Mouse (Mus musculus): Measurements from ENCODE around the gene Esyt2. TPM values are rescaled to one million over a fixed set of nuclear protein-coding genes. Genes with fewer than 3 reads are reported as not detected.
"Not testable (repeated sequence)": the region's sequence is repeated elsewhere in the genome, so short reads cannot be mapped to it uniquely, and the experiment has no call there.

Gene Esyt2
- 10 to 100 TPM; 26.7 to 32.3 (median 29.1) TPM for total RNA-seq (2022)

DNA sequence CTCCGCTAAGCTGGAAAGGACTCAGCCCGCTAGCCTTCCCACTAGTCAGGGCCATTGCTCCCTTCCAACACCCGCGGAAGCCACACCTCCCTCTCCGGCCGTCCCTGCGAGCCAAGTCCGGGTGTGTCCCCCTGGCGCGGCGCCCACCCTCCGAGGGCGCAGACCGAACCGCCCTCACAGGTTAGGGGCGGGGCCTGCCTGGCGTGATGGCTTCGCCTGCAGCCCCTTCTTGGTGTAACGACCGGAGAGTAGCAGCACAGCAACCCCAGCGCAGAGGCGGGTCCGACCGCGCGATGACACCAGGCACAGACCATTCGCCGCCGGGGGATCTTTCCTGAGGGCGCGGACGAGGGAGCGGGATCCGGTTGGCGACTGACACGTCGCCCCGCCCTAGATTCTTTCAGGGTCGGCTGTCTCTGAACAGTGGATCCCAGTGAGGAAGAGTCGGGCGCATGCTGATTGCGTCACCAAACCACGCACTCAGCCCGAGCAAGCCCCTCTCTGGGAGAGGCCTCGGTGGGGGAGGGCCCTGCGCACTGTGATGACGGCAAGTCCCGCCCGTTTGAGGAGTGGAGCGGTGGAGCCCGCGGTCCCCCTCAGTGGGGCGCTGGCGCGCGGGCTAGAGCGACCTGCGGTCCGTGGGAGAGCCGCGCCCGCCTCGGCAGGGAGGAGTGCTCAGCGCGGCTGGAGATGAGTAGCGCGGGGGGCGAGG is at the start of gene Esyt2:
Gene Esyt2, plus strand, starts transcription at position 544 of the 712 bp plus-strand sequence.
- DNase-seq (ENCODE audit: low spot score in 2 of 2), result peak; percentile 99

DNA sequence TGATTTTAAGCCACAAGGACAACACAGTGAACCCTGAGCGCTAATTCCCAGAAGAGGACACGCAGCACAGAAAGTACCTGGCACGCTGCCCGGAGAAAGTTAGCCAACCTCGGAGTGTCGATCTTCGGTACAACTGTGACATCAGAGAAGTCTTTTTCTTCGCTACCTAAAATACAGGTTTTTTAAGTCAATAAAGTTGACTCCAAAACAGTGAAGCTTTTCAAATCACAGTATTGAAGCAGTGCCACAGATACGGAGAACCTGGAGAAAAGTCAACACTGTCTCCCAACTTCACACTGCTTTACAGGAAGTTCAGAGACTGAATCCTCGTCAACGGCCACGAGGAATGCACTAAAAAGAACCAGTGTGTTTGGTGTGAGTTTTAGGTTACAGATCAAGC is 49.4 kb upstream of the Esyt2 start:
- DNase-seq (ENCODE audit: low spot score in 2 of 2), result peak; percentile 79 to 91

DNA sequence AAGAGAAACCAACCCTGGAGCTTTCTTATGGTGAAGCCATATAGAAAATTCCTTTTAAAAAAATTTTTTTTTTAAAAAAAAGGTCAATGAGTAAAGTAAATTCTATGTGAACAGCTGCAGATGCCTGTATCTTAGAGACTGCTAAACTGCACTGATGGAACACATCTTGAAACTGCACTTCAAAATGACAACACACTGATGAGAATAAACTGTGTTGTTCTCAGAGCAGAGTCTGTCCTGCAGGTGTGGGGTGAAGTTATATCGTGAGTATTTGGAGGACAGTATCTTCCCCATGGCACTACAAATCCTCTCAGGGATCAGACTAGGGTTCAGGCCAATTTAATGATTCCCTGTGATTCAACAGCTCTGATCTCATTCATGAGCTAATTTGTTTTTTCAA is 48.9 kb upstream of the Esyt2 start:
- no peak for DNase-seq (ENCODE audit: low spot score in 2 of 2)

DNA sequence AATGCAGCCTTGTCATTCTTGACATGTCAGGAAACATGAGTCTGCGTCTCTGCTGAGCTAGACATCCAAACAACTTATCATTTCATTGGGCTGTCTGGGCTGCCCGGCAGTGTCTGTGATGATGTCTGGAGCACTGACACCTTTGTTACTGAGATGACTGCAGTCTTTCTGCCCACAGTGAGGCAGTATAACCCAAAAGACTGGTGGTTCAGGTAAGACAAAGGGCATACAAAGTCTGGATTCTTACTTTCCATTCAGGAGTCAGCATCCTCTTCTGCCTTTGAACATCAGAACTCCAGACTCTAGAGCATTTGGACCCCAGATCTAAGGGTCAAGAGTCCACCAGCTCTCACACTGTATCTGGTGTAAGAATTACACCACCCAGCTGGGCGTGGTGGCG is 45.6 kb upstream of the Esyt2 start:
- DNase-seq (ENCODE audit: low spot score in 2 of 2), result no peak

DNA sequence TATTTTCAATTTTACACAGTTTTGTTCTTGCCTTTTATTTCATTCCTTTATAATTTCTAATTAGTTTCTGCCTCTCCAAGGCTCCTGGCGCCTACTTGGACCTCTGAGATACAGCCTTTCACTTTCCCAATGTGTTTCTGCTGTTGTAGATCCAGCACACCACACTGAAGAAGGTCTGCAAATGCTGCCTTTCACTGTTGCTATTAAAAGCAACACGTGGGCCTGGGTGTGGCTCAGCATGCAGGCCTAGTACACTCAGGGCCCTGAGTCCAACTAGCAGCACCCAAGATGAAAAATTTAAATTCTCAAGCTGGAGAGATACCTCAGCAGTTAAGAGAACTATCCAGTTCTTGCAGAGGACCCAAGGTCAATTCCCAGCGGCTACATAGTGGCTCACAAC is 44.3 kb upstream of the Esyt2 start:
- DNase-seq (ENCODE audit: low spot score in 2 of 2), result peak; percentile 12 to 23

DNA sequence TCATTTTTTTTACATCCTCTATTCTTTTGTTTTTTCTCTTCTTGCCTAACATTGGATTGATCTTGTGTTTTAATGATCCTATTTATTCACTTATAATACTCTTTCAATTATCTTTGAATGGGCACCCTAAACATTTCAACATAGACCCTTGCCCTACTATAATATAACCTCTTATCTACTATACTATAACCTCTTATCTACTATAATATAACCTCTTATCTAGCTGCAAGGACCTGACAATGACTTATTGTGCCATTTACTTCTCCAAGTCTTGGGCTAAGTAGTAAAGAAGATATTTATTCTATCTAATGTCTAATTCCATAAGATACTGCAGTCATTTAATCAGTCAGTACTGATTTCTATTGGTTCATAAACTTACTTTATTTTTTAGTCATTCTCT is 42.6 kb upstream of the Esyt2 start:
- DNase-seq (ENCODE audit: low spot score in 2 of 2), result no peak

DNA sequence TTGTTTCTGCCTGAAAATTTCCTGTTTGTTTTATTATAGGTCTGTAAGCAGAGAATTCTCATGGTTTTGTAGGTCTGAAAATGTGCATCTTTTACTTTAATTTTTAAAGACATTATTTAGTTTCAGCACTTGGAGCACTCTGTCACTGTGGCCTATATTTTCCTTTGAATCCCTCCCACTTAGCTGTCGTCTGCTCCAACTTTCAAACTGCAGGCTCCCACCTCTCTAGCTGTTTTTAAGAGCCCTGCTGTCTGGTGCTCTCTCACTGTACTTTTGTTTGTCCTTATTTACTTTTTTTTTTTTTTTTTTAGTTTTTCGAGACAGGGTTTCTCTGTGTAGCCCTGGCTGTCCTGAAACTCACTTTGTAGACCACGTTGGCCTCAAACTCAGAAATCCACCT is 42.2 kb upstream of the Esyt2 start:
- DNase-seq (ENCODE audit: low spot score in 2 of 2), result no peak

DNA sequence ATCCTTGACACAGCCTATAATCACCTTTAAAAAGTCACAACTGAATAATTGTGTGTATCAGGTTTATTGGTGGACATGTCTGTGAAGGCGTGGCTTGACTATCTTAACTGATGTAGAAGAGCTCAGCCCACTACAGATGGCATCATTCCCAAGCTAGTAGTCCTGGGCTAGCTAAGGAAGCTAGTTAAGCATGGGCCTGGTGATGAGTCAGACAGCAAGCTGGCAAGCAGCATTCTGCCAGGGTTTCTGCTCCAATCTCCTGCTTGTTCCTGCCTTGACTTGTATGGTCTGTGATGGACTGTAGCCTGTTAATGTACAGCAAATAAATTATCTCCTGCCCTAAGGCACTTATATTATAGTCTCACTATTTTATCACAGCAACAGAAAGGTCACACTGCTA is 36.4 kb upstream of the Esyt2 start:
- no peak for DNase-seq (ENCODE audit: low spot score in 2 of 2)

DNA sequence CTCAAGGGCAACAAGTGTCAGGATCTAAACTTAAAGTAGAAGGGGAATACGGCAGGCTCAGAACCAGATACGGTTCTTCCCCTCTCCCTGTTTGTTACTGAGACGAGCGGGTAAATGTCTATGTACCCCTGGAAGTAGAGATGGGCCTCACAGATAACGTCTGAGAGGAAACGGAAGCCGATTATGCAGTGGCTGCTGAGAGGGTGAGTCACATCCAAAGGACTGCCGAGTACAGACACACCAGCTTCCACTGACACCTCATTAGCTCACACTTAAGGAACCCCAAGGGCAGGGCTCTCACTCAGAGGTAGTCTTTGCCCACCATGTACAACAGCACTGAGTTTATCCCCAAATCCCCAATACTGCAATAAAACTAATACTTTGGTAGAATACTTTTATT is 26.3 kb upstream of the Esyt2 start:
- DNase-seq (ENCODE audit: low spot score in 2 of 2), result no peak

DNA sequence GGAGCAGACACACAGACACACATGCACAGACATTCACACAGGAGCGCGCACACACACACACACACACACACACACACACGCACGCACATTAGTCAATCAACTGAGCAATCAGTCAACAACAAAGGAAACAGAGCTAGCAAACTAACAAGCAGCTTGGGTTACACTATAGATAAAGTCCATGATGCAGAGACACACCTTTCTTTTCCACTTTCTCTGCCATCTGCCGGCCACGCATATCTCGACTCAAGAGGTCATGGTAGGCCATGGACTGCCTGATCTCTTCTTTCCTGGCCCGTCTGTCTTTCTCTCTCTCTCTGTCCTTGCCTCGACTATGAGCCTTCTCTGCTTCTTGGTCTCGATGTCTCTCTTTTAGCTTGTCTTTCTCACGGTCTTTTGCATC is 25.4 kb upstream of the Esyt2 start:
- no peak for DNase-seq (ENCODE audit: low spot score in 2 of 2)

DNA sequence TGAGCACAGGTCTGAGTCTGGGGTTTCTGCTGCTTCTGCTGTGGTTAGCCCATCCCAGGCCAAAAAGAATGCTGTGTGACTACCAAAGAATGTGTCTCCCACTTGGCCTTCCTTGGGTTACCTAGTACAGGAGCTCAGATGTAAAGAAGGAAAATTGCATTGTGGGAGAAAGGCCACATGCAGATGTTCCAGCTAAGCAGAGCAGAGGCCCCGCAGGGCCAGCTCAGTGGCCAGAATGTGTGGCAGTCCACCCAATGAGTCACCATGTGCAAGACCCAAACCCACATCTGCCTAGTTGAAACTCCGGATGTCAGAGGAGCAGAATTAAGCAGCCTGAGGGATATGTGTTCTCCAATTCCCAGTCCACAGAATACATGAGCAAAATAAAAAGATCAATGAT is 22.7 kb upstream of the Esyt2 start:
- DNase-seq (ENCODE audit: low spot score in 2 of 2), result no peak

DNA sequence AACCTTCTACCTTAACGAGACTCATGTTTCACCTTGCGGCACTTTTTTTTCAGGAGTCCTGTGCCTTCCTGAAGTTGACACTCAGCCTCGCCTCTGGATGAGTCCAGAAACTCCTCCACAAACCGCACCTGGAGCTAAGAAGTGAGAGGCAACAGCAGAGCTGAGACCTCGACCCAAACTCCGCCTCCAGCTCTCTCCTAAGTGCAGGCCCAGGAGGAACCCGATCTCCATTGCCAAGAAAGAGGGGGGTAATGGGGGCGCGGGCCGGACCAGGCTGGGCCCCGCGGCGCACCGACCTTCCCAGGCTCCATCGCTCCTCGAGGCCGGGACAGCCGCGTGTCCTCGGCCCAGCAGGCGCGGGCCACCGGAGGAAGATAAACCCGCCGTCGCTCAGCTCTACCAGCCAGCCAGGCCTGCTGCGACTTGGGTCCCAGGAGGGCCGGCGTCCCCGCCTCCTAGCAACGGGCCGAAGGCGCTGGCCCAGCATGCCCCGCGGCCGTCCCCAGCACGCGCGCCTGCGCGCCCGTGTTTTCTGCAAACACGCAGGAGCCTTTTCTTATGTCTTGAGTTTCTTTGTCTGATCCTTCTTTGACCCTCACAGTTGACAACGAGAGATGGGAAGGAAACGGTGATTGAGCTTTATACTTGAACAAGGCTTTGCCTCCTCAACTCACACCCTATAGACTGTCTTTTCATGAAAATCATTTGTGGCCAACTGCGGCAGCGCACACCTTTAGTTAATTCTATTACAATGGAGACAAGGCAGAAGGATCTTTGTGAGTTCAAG is 18.2 kb upstream of the Esyt2 start, which contains the start of gene Wdr60:
Gene Wdr60, minus strand, starts transcription at position 468 of the 787 bp plus-strand sequence.
- peak; percentile 81 to 86 for DNase-seq (ENCODE audit: low spot score in 2 of 2)

DNA sequence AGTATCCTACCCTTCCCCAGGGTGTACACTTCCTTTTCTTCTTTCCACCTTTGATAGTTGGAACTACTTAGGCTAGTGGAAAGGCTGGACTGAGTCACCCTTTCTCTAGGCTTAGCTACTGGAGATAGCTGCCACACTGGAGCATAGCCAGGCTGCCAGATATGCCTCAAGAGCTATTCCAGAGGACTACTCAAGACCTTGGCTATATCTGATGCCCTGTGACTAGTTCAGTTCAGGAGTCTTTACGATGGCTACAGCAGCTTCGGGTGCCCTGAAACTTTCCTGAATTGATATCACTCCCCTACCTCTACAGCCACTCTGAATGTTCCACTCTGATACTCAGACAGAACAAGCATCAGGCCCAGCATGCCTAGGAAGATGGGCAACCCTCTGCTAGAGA is 16.2 kb upstream of the Esyt2 start:
- DNase-seq (ENCODE audit: low spot score in 2 of 2), result no peak

DNA sequence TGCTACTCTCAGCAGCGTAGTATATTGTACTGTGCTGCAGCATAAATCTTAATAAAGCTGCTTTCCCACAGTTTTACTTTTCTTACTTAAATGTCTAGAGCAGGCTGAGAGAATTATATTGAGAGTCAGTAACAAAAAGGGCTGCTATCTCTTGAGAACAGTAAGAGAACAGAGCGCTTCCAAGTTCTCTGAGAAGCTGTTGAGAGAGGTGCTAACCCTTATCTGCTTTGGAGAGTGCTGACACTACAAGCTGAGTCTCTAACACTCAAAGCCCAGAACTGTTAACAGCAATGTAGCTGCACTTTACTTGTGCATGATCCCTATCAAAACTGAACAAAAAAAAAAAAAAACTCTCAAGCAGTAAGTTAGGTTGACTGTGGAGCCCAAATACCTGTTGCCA is 15.7 kb upstream of the Esyt2 start:
- DNase-seq (ENCODE audit: low spot score in 2 of 2), result no peak

DNA sequence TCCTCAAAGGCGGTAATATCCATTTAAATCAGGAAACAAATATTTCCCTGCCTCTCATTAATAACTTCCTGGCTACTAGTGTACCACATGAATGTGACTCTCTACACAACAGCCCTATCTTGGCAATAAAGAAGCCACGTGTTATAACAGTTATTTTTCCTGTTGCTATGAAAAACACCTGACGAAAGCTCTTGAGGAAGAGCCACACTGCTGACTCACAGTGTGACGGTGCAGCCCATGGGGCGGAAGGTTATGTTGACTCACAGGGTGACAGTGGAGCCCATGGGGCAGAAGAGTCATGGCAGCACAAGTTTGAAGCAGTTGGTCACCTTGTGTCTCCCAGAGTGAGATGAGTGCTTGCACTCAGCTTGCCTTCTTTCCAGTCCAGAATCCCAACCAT is 11.5 kb upstream of the Esyt2 start:
- DNase-seq (ENCODE audit: low spot score in 2 of 2), result no peak

DNA sequence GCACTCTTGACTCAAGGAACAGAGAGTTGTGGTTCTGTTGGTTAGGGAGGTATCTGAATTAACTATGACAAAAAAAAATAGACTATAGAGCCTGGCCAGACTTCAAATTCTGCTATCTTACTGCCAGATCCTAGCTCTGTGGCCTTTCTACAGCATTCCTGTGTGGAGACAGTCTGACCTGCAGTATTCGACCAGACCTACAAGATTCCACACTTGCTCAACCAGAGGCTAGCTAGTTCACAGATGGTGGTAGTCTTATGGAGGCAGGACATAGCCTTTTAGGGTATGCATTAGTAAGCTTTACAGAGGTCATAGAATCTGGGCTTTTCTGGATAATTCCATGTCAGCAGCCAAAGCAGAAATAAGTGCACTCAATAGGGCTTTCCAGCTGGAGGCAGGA is 10.5 kb upstream of the Esyt2 start:
- no peak for DNase-seq (ENCODE audit: low spot score in 2 of 2)

DNA sequence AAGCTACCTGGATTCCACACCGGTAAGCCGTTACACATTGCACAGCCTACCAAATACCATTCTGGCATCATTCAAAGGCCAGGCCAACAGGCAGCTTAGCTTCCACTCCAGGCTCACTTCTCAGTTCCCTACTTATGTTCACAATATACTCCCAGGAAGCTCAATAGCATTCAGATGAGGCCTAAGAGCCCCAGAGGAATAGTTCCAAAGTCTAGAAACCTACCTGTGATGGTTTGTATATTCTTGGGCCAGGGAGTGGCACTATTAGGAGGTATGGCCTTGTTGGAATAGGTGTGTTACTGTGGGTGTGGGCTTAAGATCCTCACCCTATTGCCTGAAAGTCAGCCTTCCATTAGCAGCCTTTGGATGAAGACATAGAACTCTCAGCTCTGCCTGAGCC is 9.9 kb upstream of the Esyt2 start:
- no peak for DNase-seq (ENCODE audit: low spot score in 2 of 2)

DNA sequence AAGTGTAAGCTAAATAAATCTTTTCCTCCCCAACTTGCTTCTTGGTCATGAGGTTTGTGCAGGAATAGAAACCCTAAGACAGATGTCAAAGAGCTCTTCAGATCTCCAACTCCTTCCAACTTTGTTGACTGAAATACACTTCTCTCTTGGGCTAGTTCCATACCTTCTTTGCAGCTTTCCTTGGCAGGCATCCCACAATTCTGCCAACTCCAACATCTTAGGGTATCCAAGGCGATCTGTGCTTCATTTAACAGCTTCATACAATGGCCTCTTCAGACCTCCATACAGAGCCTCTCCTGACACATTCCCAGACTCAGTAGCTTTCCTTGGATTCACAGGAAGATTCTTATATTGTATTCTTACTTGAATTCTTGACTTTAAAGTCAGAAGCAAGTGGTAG is 7.3 kb upstream of the Esyt2 start:
- DNase-seq (ENCODE audit: low spot score in 2 of 2), result no peak

DNA sequence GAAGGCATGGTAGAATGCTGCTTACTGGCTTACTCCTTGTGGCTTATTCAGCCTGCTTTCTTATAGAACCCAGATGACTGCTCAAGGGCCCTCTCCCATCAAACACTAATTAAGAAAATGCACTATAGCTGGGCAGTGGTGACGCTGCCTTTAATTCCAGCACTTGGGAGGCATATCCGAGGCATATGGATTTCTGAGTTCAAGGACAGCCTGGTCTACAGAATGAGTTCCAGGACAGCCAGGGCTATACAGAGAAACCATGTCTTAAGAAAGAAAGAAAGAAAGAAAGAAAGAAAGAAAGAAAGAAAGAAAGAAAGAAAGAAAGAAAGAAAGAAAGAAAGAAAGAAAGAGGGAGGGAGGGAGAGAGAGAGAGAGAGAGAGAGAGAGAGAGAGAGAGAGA is 5.9 kb upstream of the Esyt2 start, which contains the start of gene Gm11027:
Gene Gm11027, plus strand, starts transcription at position 301 of the 400 bp plus-strand sequence.
- DNase-seq (ENCODE audit: low spot score in 2 of 2), result not testable (repeated sequence)

DNA sequence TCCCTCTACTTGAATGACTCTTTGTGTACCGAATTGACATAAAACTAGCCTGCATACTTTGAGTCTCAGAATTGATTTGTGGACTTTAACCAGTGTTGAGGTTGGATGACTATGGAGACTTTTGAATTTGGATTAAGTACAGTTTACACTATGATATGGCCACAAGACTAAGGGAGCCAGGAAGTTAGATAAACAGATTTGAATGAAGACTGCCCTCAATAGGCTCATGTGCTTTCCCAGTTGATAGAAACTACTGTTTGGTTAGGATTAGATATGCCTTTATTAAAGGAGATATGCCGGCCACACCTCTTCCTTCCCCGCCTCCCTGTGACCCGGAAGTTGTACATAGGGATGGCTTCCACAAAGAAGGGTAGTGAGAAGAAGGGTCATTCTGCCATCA is 5.4 kb upstream of the Esyt2 start:
- no peak for DNase-seq (ENCODE audit: low spot score in 2 of 2)

DNA sequence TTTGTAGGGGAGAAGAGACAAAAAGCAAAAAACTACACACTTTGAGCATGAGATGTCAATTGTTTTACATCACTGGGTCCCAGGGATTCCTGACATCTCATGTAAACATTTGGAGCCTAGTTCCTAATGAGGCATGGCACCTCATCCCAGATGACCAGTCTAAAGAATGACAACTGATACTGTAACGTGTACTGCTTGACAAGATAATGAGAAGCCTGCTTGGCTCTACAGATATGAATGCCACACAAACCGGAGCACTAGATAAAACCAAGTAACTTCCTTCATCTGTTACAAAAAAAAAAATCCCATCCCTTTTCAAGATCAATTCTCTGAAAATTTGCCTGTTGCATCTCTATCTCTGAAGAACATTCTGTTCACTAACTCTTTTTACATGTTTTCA is 4.0 kb upstream of the Esyt2 start:
- DNase-seq (ENCODE audit: low spot score in 2 of 2), result no peak

DNA sequence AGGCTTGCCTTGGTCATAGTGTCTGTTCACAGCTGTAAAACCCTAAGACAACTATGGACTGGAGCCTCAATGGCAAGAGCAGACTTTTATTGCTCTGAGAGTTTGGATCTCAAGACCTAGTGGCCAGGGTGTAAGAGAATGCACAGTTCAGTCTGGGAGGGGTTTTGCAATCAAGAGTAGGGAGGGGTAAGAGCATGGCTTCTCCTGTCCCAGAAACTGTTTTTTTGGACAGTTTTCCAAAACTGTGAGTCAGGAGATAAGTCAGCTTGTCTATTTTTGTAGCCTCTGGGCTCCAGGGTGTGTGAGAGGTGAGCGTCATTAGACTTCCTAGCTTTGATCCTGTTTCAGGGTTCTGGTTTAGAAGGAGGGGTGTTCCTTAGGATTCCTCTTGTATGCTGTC is 2.5 kb upstream of the Esyt2 start:
- no peak for DNase-seq (ENCODE audit: low spot score in 2 of 2)

DNA sequence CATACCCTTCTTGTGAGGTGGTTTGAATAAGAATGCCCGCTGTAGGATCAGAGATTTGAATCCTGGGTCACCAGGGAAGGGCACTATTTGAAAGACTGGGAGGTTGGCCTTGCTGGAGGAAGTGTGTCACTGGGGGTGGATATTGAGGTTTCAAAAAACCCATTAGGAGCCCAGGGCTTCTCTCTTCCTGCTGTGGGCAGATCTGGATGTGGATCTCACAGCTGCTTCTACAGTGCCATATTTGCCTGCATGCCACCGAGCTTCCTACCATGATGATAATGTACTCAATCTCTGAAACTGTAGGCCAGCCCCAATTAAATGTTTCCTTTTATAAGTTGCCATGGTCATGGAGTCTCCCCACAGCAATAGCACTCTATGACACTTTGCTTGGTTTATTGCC is 1.8 kb upstream of the Esyt2 start:
- no peak for DNase-seq (ENCODE audit: low spot score in 2 of 2)

Data from gastrocnemius, adult 8-10 months (tissue).